Mouse (Mus musculus): ENCODE results near the gene Kctd4.
"Not testable (repeated sequence)": the region's sequence is repeated elsewhere in the genome, so short reads cannot be mapped to it uniquely, and the experiment has no call there.

Gene Kctd4

DNA sequence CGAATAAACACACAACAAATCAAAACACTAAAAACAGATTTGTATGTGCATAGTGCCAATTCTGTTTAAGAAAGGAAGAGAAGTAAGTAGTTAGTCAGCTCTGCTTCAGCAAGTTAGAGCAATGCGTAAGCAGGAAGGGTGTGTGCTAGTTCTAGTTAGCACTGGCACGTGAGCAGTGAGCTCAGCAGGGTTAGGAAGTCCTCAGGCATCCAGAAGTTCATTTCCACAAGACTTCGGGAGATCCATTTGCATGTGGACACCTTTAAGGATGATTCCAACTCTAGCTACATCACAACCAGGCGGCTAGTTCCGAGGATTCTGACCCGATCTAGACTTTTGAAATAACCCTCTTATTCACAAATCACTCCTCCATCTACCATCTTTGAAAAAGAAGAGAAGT, at the start of gene Kctd4:
Gene Kctd4 (plus strand): TSS at position 244 of the 400 bp plus-strand sequence.
- DNase-seq: no peak

GRCm38 (mm10) chr14:75906931-75907330, 47.9 kb upstream of the Kctd4 start:
- DNase-seq: no peak

DNA sequence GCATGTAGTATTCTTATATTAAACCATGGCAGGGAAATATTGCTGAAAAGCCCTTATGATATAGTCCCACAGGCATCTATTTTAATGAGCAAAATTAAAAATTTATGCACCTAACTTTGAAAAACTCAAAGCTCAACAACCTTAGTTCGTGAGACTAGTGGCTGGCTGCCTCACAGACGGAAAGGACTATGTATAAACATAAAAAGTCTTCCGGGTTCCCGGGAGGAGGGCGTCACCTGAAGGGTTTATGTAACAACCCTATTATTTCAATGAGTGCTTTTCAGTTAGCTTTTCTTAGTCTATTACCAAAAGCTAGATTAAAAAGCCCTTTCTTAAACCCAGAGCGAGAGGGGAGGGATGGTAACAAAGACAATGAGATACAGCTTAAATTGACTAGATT, 42.8 kb upstream of the Kctd4 start:
- no peak for DNase-seq

DNA sequence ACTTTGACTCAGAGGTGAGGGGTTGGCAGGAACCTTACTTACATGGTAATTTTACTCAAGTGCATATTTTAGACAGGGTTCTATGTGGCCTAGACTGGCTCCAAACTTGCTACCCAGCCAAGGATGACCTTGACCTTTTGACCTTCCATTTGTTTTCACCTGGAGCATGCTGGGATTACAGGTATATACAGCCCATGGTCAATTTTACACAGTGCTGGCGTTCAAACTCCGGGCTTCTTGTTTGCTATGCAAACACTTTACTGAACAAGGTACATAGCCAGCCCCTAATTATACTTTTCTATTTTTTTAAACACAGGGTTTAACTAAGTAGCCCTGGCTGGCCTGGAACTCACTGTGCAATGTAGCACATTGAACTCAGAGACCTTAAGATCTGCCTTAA, 42.1 kb upstream of the Kctd4 start:
- no peak for DNase-seq

DNA sequence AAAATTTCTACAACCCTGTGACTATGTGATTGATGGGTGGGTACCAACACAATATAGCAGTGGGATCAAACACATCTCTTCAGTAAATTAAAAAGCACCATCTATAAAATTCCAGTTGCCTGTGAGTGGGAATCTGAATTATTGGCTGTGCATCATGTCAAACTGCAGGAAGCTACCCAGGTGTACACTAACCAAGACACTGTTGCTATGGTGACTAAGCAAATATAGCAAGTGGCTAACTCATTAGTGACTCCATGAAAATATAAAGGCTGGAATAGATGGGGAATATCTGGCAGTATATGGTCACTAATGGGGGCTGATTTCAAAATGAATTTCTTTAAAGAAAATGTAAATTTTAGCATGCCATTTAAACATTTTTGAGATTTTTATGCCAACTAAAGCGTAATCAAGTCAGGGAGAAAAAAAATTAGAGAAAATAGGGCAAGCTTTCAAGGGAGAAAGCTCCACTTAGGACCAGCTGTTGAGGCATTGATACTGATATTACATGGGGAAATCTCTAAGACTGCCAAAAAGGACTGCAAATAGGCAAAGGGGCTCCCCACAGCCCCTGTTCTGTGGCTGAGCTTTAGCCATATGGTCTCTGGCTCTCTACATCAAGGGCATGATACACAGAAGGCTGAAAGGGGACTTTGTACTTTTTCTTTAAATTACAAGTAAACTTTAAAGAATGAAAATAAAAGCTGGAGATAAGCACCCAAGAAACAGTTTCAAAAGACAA, 31.3 kb upstream of the Kctd4 start:
- DNase-seq: peak; percentile 5 to 10

- DNase-seq: not testable (repeated sequence)
These were observed 25.1 kb upstream of the Kctd4 start for GRCm38 (mm10) chr14:75929713-75930112.

DNA sequence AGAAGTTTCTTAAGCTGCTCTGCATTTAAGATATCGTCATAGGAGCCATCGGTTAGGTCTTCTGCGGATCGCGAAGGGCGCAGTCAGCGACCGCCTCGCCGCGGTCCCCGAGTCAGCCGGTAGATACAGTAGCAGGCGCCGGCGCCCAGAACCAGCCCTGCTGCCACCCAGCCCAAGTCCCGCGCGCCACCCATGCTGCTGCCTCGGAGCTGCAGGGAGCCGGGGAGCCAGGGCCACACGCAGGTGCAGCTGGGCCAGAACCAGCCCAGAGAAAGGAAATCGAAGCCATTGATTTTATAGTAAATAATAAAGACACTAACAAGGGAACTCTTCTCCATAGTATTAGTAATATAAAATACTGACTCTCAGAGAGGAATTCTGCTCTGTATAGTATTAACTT, 23.5 kb upstream of the Kctd4 start:
- peak; percentile 25 to 45 for DNase-seq

- peak in 1 of 2 experiments; percentile 9 for DNase-seq
These were observed 20.4 kb upstream of the Kctd4 start for GRCm38 (mm10) chr14:75934359-75934758.

DNA sequence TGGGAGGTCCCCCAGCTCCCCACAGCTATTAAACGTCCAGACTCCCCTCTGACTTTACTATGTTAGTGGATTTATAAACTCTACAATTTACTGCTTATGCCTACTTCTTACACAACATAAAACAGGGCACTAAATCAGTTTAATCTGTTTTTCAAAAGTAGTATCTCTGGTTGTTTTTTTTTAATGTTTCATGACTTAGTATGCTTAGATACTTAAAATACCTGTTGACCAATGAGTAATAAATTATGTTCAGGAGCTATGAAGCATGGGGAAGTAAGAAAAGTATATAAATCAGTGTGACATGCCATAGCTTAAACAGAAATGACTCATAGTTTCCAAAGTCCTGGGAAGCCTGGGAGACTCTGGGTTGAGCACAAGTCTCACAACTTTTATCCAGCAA, 17.1 kb upstream of the Kctd4 start:
- DNase-seq: no peak

DNA sequence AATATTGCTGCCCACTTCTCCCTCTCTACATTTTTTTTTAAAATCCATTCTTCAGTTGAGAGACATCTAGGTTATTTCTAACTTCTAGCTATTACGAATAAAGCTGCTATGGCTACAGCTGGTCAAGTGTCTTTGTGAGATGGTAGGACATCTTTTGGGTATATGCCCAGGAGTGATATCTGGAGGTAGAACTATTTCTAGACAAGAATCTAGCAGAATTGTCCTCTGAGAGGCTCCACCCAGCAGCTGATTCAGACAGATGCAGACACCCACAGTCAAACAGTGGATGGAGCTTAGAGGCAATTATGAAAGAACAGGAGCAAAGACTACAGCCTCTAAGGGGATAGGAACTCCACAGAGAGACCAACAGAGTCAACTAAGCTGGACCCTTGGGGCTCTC, 13.3 kb upstream of the Kctd4 start:
- DNase-seq: no peak

GRCm38 (mm10) chr14:75942365-75942764, 12.4 kb upstream of the Kctd4 start:
- no peak for DNase-seq

- DNase-seq: no peak
These were observed 7.1 kb upstream of the Kctd4 start for GRCm38 (mm10) chr14:75947674-75948073.

DNA sequence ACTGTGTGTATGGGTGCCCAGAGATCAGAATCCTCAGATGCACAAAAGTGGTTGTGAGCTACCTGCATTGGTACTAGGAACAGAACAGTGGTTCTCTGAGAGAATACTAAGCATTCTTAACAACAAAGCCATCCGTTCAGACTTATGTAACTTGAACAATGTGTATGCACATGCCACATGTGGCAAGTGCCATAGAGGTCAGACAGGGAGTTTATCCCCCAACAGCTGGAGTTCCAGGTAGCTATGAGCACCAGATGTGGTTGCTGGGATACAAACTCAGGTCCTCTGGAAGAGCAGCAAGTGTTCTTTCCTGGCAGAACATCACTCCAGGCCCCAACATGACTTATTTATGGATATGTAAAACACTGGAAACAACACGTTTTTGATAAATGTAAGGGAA, 1.8 kb upstream of the Kctd4 start:
- no peak for DNase-seq

GRCm38 (mm10) chr14:75962250-75962649, 7.4 kb downstream of the Kctd4 start:
- DNase-seq: peak; percentile 26 to 45

DNA sequence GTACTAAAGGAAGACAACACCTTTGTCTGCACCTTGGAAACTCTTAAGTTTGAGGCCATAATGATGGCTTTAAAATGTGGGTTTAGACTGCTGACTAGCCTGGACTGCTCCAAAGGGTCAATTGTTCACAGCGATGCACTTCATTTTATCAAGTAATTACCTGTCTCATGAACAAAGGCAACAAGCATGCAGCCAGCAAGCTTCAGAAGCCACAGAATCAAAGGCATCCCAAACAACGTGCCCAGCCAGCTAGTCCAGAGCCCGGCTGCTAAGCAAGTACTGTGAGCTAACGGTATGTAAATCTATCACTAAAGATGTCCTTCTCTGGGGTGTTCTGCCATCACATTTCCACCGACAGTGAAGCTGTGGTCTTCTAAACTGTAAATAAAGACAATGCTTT, 8.4 kb downstream of the Kctd4 start:
- DNase-seq: no peak

GRCm38 (mm10) chr14:75964000-75964399, 9.2 kb downstream of the Kctd4 start:
- no peak for DNase-seq

GRCm38 (mm10) chr14:75964433-75964832, 9.6 kb downstream of the Kctd4 start:
- DNase-seq: no peak

DNA sequence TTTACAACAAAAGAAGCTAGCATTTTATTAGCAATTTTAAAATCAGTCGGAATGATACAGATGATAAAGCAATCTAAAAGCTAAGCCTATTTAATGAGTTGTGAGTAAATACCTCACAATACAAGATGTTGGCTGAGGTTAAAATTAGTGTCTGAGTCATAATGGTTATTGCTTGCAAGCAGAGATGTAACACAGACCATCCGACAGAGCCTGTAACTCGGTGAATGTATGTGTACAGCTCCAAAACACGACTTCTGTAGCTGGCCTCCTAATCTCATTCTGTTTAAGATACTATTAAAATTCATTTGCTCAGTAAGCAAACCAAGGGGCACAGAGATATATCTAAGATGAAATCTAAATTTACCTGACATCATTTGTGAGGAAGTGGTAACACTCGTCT, 12.5 kb downstream of the Kctd4 start:
- DNase-seq: no peak

DNA sequence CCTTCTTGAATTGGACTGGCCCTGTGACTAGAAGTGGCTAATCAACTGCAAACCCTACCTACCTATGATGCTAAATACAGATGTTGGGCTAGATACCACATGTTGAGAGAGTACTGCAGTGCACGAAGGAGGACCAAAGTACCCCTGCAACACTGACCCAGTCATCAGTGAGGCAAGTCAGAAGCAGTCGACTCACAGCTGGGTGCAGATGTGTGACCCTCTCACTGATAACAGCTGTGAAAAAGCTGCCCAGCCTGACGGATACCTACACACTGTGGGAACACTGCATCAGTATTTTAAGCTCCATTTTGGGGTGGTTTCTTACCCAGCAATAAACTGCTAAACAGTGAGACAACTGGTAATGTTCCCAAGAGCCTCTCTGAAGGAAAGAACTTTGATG, 21.3 kb downstream of the Kctd4 start:
- DNase-seq: no peak

- DNase-seq: no peak
These were observed 26.4 kb downstream of the Kctd4 start for GRCm38 (mm10) chr14:75981231-75981630.

GRCm38 (mm10) chr14:75983891-75984290, 29.1 kb downstream of the Kctd4 start:
- no peak for DNase-seq

DNA sequence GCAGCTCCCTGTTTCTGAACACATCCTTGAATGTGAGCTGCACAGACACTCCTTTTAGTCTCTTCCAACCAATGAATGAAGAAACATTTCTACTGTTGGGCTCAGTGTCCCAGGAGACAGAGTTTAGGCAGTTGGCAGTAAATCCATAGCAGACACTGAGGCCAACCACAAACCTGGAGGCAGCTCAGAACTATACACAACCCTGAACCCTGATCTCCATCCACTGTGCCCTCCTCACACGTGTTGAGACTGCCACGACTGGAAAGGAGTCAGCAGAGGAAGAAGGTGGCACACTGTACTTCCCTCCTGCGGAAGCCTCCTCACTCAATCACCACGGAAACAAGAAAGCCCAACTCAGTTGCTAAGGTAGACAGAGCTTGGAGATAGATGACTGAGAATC, 30.3 kb downstream of the Kctd4 start:
- DNase-seq: peak; percentile 6 to 17

GRCm38 (mm10) chr14:75986878-75987483, 32.2 kb downstream of the Kctd4 start:
- no peak for DNase-seq

- DNase-seq: no peak
These were observed 34.4 kb downstream of the Kctd4 start for GRCm38 (mm10) chr14:75989168-75989567.

GRCm38 (mm10) chr14:75990936-75991335, 36.1 kb downstream of the Kctd4 start:
- DNase-seq: no peak
